Mouse (Mus musculus) intestine, postnatal 0 days (tissue): ENCODE results near the gene Ccna2. TPM values are rescaled to one million over a fixed set of nuclear protein-coding genes. Genes with fewer than 3 reads are reported as not detected.

Experiments used
- ATAC-seq: fragments of 200-750 bp; cut with Nextera tagmentation; 2 replicates; pipeline ENCODE4 v1.8.0; 2017; ENCODE audit warnings: mild to moderate bottlenecking, moderate TSS enrichment, moderate library complexity
- H3K27ac ChIP-seq: fragments of 300-500 bp; sonication (generic); 2 replicates; pipeline ENCODE4 v1.5.1; 2014; ENCODE audit warnings: mild to moderate bottlenecking, low read depth, low read length, moderate library complexity
- H3K27me3 ChIP-seq: fragments of 300-500 bp; sonication (generic); replicated peaks from 2 replicates; pipeline ENCODE4 v1.6.1; 2014; ENCODE audit warnings: low read length, mixed read lengths; ENCODE audit not compliant: control insufficient read depth, insufficient read depth
- H3K36me3 ChIP-seq: fragments of 300-500 bp; sonication (generic); 2 replicates; pipeline ENCODE4 v1.6.1; 2014; ENCODE audit warnings: mild to moderate bottlenecking, moderate library complexity; ENCODE audit not compliant: control insufficient read depth, insufficient read depth
- H3K4me1 ChIP-seq: fragments of 300-500 bp; sonication (generic); replicated peaks from 2 replicates; pipeline ENCODE4 v1.6.1; 2014; ENCODE audit warnings: antibody characterized with exemption, low read length, mixed read lengths; ENCODE audit not compliant: control insufficient read depth, insufficient read depth
- H3K4me2 ChIP-seq: fragments of 300-500 bp; sonication (generic); replicated peaks from 2 replicates; pipeline ENCODE4 v1.6.1; 2014; ENCODE audit warnings: low read depth, mild to moderate bottlenecking, moderate library complexity
- H3K4me3 ChIP-seq: fragments of 300-500 bp; sonication (generic); 2 replicates; pipeline ENCODE4 v1.5.1; 2014; ENCODE audit warnings: low read depth, low read length
- H3K9ac ChIP-seq: fragments of 300-500 bp; sonication (generic); 2 replicates; pipeline ENCODE4 v1.6.1; 2014; ENCODE audit warnings: mild to moderate bottlenecking, low read depth, low read length
- H3K9me3 ChIP-seq: fragments of 300-500 bp; sonication (generic); 2 replicates; pipeline ENCODE4 v1.6.1; 2016; ENCODE audit warnings: mixed run types; ENCODE audit not compliant: control insufficient read depth
- CTCF ChIP-seq: sonication (generic); IDR thresholded peaks from 2 replicates; pipeline ENCODE4 v1.5.1; 2016; ENCODE audit warnings: low read depth, mild to moderate bottlenecking, control low read depth, antibody characterized with exemption, moderate library complexity
- WGBS: fragments of 180-500 bp; shearing (Covaris S2); extraction: QIAGEN DNeasy Blood & Tissue Kit; methylation state at CpG from one replicate; pipeline ENCODE4 v1.1.7; 2014; 5-methylcytosine and 5-hydroxymethylcytosine counted together
- polyA plus RNA-seq: library from polyadenylated mRNA; unstranded; fragments of >200 nt; fragmentation: Nextera tagmentation; extraction: Ambion mirVana; gene quantifications from 2 replicates; pipeline ENCODE4 v1.2.1, GENCODE M21; 2015

Ccna2 gene
- polyA plus RNA-seq, 1 experiment from 2014 or later = 43.3 TPM

DNA sequence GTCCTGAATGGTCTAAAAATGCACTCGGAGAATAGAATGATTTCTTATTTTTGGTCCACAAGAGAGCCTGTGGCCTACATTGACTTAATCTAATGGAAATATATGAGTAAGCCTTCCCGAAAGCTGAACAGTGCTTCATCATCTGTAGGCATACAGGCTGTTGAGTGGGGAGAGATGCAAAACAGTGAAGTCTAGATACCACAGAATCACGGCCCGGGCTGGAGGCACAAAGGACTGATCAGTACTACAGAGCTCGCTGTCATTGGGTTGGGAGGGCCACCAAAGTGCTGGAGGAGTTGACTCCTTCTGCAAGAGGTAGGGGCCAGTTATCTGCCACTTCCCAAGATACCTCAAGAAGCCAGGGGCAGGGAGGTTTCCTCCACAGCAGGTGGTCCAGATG, 41.2 kb downstream of the Ccna2 start:
- no peaks in the 10 kb centered on the region for H3K9me3 ChIP-seq
- no peaks in the 10 kb centered on the region for H3K27me3 ChIP-seq
- no peak overlapping the region for H3K27ac ChIP-seq
- H3K36me3 ChIP-seq = no peaks in the 10 kb centered on the region
- ATAC-seq = no peak
- H3K4me3 ChIP-seq = no peak overlapping the region
- H3K4me2 ChIP-seq = no peak overlapping the region
- 89% methylated on average over 5 of the region's 5 CpGs for WGBS
- H3K4me1 ChIP-seq = peaks cover 4% of the 10 kb centered on the region; the same call in 1 of the 2 replicates
- TF ChIP-seq CTCF = no peak
- no peak overlapping the region for H3K9ac ChIP-seq

DNA sequence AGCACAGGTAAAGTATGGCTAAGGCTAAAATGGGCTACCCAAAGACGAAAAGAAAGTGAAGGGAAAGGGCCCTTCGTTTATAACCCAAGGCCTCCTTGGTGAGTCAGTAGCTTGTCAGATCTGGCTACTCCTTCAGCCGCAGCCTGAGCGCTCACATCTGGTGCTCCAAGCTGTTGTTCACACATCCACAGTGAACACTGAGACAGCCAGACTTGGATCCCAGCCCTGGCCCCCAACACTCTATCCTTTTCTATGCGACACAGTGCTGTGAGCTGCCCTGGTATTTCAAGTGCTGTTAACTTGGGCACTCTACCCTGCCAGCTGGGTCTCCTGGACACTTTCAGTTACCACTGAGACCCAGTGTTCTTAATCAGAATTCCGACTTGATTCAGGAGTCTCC, 41.6 kb downstream of the Ccna2 start:
- no peak for TF ChIP-seq CTCF
- Histone ChIP-seq H3K4me2 (no peak overlapping the region), H3K4me3 (no peak overlapping the region), H3K4me1 (peaks cover 4% of the 10 kb centered on the region; the same call in 1 of the 2 replicates), H3K9ac (no peak overlapping the region), H3K27ac (no peak overlapping the region), H3K27me3 (no peaks in the 10 kb centered on the region), H3K36me3 (no peaks in the 10 kb centered on the region), H3K9me3 (no peaks in the 10 kb centered on the region)
- no peak for ATAC-seq
- 85% methylated on average over 6 of the region's 6 CpGs for WGBS

DNA sequence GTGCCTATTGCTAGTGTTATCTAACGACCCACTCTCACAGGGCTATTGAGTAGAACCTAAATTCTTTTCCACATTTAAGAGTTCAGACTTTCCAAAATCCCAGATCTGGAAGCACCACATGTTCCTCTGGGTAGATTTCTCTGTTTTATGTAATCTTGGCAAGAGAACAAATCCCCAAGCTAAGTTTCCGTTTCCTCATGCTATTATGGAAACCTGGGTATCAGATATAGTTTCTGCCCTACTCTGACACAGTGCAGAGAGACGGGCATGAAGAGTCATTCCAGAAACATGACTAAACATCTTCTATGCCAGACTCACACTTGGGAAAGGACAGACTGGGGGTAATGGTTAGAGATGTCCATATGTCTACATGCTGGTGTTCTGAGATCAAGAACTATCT, 47.5 kb downstream of the Ccna2 start:
- ATAC-seq = no peak
- no peak overlapping the region for H3K27ac ChIP-seq
- H3K4me1 ChIP-seq = no peaks in the 10 kb centered on the region
- H3K36me3 ChIP-seq = no peaks in the 10 kb centered on the region
- no peak overlapping the region for H3K4me2 ChIP-seq
- no peak for TF ChIP-seq CTCF
- 0 out of 2 replicates have a peak, but pooled peaks cover 6% of the 10 kb centered on the region for H3K27me3 ChIP-seq
- no peak overlapping the region for H3K9ac ChIP-seq
- no peaks in the 10 kb centered on the region for H3K9me3 ChIP-seq
- WGBS = 65% methylated on average over 3 of the region's 3 CpGs
- H3K4me3 ChIP-seq = no peak overlapping the region

DNA sequence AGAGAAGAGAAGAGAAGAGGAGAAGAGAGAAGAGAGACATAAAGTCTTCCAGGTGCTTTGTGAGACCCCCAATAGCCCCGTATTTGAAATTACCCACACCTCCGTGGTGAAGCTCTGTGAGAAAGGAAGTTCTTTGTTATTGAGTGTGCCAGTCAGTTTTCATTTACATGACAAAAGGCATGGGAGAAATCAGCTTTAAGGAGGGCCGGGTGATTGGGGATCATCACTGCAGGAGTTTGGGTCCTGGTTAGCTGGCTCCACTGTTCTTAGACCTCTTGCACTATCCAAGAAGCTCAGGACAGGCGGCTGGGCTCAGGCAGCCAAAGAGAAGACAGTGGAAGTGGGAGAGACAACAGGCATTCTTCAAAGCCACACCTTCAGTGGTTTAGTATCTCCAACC, 49.8 kb downstream of the Ccna2 start:
- Histone ChIP-seq H3K27me3 (0 out of 2 replicates have a peak, but pooled peaks cover 6% of the 10 kb centered on the region), H3K27ac (no peak overlapping the region), H3K4me1 (no peaks in the 10 kb centered on the region), H3K4me2 (no peak overlapping the region), H3K9ac (no peak overlapping the region), H3K9me3 (no peaks in the 10 kb centered on the region), H3K36me3 (no peaks in the 10 kb centered on the region), H3K4me3 (no peak overlapping the region)
- TF ChIP-seq CTCF = no peak
- 29% methylated on average over 4 of the region's 4 CpGs for WGBS
- no peak for ATAC-seq

DNA sequence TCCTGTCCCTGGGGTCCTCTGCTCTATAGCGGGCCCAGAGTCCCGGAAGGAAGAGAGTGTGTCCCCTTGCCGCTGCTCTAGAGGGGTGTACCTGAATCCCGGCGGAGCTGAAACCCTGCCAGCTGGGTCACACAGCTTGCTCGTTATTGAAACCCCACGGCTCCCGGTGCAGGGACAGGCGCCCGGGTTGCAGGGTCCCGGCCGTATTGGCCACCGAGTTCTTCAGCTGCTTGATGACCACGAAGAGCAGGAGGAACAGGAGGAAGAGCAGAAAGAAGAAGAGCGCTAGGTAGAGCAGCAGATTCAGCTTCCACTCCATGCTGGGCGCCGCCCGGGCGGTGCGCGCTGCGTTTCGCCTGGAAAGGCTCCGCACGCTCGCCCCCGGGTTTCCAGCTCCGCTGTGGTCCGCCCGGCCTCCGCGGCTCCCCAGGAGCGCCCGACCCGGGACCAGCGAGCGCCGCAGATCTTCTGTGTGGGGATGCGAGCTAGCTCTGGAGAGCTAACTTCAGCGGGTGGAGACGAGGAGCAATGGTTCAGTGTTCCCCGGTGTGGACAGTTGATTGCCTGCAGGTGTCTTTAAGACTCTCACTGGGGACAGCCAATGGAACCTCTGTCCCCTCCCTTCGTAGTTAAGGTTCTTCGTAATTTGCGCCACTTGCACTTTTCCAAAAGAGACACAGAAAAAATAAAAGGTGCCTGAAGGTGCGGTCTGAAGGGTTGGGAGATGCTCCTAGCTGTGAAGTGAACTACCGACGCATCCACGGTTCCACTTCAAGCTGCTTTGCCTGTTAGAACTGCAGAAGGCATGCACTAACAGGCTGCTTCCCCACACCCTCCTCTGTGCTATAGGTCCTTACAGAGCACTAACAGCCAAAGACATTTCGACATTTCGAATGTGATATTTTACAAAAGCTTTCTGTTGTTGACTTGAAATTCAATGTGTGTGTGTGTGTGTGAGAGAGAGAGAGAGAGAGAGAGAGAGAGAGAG, 50.6 kb downstream of the Ccna2 start, which contains the start of gene Gm11549:
TSS of gene Gm11549 (minus strand) at position 741 of the 988 bp plus-strand sequence.
- H3K4me2 ChIP-seq = peak within 1 kb of the TSS; percentile 96
- no peaks in the 10 kb centered on the region for H3K36me3 ChIP-seq
- WGBS = 2% methylated on average over 51 of the region's 51 CpGs
- 0 out of 2 replicates have a peak, but pooled peaks cover 6% of the 10 kb centered on the region for H3K27me3 ChIP-seq
- TF ChIP-seq CTCF = no peak
- peak; percentile 73 for ATAC-seq
- H3K4me3 ChIP-seq = peak within 1 kb of the TSS; percentile 46
- H3K9ac ChIP-seq = peak within 1 kb of the TSS; percentile 51; the same call in 1 of the 2 replicates
- no peak within 1 kb of the TSS for H3K27ac ChIP-seq
- no peaks in the 10 kb centered on the region for H3K9me3 ChIP-seq
- H3K4me1 ChIP-seq = no peaks in the 10 kb centered on the region

DNA sequence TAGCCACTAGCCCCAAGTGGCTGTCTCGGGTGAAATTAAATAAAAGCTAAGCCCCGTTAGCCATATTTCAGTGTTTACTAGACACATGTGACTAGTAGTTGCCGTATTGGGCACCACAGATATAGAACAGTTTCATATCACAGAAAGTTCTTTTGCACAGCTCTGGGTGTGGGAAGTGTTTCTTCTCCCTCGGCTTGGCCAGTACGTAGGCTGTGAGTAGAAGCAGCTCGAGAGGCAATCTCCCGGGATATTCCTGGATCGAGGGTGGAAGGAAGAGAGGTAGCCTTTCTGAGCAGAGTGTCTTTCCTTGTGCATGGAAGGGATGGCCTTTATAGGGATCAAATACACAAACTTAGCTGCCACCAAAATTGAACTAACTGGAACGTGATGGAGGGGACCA, 55.8 kb downstream of the Ccna2 start:
- TF ChIP-seq CTCF = no peak
- Histone ChIP-seq H3K27me3 (no peaks in the 10 kb centered on the region), H3K9me3 (no peaks in the 10 kb centered on the region), H3K9ac (no peak overlapping the region), H3K4me2 (no peak overlapping the region), H3K4me3 (no peak overlapping the region), H3K4me1 (0 out of 2 replicates have a peak, but pooled peaks cover 5% of the 10 kb centered on the region), H3K27ac (no peak overlapping the region), H3K36me3 (no peaks in the 10 kb centered on the region)
- no peak for ATAC-seq
- 86% methylated on average over 9 of the region's 9 CpGs for WGBS

Other genes with a start within 250 kb of the Ccna2 start
- 177 and 184 TPM in 2 replicates for gene Anxa5, start 96.3 kb downstream of the Ccna2 start, polyA plus RNA-seq
- 2.8 and 3.3 TPM in 2 replicates for gene 1810062G17Rik, start 96.2 kb downstream of the Ccna2 start, polyA plus RNA-seq
- gene Gm11549, start 50.3 kb downstream of the Ccna2 start, polyA plus RNA-seq = 1.1 and 1.2 TPM in 2 replicates
- 41.0 and 43.6 TPM in 2 replicates for gene Exosc9, start 19.5 kb downstream of the Ccna2 start, polyA plus RNA-seq
- 4.5 and 4.8 TPM in 2 replicates for gene Bbs7, start 41.3 kb upstream of the Ccna2 start, polyA plus RNA-seq
- gene Trpc3, start 118.0 kb upstream of the Ccna2 start, polyA plus RNA-seq = 4.1 and 6.5 TPM in 2 replicates